Mouse (Mus musculus): ENCODE measurements around the gene Dhrs1.

The Dhrs1 gene

GRCm38 (mm10) chr14:55745180-55745860, at the start of gene Dhrs1, which contains the start of gene Nop9:
Dhrs1 (minus strand) TSS chr14:55745690.
Nop9 (plus strand) TSS chr14:55745693.
- no peak for DNase-seq (ENCODE audit: low read depth, low spot score)

- no peak for DNase-seq (ENCODE audit: low read depth, low spot score)
These were observed 48.5 kb upstream of the Dhrs1 start for GRCm38 (mm10) chr14:55793946-55794345.

GRCm38 (mm10) chr14:55793461-55793860, 48.0 kb upstream of the Dhrs1 start:
- no peak for DNase-seq (ENCODE audit: low read depth, low spot score)

GRCm38 (mm10) chr14:55788256-55789050, 43.0 kb upstream of the Dhrs1 start, which contains the start of gene Ripk3:
Ripk3 (minus strand) TSS chr14:55788865.
- no peak for DNase-seq (ENCODE audit: low read depth, low spot score)

GRCm38 (mm10) chr14:55787731-55788130, 42.2 kb upstream of the Dhrs1 start:
- DNase-seq (ENCODE audit: low read depth, low spot score), result no peak

- no peak for DNase-seq (ENCODE audit: low read depth, low spot score)
These were observed 39.7 kb upstream of the Dhrs1 start for GRCm38 (mm10) chr14:55785195-55785594.

DNA sequence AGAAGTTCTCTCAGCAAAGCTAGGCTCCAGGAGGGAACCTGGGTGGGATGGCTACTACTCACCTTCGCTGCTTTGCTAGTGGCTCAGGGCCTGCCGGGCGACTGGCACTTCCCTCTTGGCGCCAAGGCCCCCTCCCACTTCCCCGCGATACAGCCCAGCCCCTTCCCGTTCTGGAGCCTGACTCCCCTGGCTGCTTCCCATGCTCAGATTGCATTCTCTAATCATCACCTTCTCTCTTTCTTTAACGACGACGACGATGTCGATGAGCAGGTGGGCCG, 38.4 kb upstream of the Dhrs1 start, which contains the start of gene Adcy4:
Gene Adcy4, minus strand, starts transcription at position 138 of the 278 bp plus-strand sequence.
- DNase-seq (ENCODE audit: low read depth, low spot score), result no peak

DNA sequence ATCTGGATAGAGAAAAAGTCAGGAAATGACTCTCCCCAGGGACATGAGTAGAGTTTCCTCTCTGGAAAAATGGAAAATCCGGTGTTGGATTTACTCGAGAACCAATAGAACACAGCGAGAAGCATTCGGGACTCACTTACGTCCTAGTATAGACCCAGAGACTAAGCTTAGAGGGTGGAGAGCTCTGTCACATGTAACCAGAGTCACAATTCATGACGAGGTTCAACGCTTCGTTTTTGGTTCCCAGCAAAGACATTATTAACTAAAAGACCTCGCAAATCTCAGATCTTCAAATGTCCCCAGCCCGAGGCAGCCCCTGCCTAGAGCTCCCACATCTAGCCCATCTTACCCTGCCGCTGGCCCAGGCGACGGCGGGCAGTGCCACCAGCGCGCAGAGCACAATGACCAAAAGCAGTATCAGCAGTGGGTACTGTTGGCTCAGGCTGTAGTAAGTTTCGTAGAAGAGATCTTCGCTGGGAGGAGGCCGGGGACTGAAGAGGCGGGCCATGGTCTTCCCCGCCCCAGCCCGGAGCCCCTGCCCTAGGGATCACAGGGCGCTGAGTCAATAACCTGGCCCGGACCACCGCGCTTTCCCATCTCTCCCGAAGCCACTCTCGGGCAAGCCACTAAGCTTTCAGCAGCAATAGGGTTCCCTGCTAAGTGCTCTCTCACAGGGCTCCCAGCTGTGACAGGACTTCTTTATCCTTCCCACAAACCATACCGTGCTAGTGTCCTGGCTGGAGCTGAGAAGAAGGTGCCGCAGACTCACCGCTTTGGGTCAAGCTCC, 37.9 kb upstream of the Dhrs1 start:
- no peak for DNase-seq (ENCODE audit: low read depth, low spot score)

DNA sequence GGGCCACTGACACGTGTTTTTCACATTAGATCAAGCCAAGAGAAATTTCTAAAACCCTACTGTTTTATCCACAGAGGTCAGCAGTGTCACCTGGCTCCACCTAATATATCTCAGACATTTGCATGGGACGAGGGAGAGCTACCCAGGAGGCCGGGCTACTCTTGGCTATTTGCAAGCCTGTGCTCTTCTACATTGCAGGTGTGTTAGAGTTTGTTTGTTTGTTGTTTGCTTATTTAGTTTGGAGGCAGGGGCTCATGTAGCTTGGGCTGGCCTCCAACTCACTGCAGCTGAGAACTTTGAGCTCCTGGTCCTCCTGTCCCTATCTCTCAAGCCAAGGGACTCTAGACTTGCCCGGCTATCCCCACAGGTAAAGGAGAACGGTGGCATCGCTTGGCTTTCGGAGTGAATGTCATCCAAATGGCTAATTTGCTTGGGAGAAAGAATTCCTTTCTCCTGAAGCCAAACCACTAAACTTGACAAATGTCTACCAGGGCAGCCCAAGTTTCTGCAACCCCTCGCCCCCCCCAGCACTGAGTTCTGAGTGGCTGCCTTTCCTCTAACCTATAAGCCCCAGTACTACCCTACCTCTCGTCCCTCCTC, 37.0 kb upstream of the Dhrs1 start:
- no peak for DNase-seq (ENCODE audit: low read depth, low spot score)

- no peak for DNase-seq (ENCODE audit: low read depth, low spot score)
These were observed 35.8 kb upstream of the Dhrs1 start for GRCm38 (mm10) chr14:55781310-55781709.

DNA sequence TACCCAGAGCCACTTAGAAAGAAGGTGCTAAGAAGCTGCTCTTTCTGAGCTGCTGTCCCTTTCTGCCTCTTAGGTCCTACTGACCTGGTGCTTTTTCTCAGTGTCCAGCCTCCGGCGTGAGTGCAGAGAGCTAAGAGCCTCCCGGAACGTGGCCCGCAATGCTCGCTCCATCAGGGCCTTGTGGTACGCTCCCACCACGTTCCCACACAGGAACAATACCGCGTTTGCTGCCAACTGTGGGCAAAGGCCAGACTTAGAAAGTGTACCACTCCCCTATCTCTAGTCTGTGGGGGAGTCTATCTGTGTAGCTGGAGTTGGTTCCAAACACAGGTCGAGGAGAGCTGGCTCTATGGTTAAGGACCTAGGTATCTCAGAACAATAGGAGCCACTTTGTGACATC, 35.2 kb upstream of the Dhrs1 start:
- DNase-seq (ENCODE audit: low read depth, low spot score), result no peak

DNA sequence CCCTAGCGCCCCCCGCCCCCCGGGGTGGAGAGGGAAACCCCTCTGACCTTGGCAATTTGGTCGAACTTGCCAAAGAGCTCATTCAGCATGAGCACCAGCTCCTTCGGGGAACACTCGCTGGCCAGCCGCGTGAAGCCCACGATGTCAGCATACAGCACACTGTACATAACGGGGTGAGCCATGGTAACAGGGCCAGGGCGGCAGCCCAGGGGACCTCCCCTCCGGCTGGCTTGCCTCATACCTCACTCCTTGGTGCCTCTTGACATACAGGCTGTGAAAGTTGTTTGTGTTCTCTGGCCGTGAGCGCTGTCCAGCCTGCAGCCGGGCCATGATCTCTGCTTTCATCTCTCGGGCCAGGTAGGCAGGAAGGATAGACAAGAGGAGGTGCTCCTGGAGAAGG, 34.2 kb upstream of the Dhrs1 start:
- no peak for DNase-seq (ENCODE audit: low read depth, low spot score)

DNA sequence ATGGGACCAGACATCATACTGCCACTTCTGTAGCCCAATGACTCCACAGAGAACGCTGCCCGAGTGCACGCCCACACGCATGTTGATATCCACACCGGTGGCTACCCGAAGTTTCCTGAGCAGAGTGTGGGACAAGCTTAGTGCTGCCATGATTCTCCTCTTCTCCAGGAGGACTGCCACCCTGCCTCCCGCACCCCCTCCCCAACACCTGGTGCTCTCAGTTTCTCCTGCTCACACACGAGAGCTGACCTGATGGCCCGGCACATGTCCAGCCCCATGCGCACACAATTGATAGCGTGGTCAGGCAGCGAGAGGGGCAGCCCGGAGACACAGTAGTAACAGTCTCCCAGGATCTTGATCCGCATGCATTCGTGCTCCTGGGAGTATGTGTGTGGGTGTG, 33.2 kb upstream of the Dhrs1 start:
- no peak for DNase-seq (ENCODE audit: low read depth, low spot score)

- no peak for DNase-seq (ENCODE audit: low read depth, low spot score)
These were observed 32.3 kb upstream of the Dhrs1 start for GRCm38 (mm10) chr14:55777806-55778205.

- no peak for DNase-seq (ENCODE audit: low read depth, low spot score)
These were observed 31.7 kb upstream of the Dhrs1 start for GRCm38 (mm10) chr14:55777176-55777575.

- no peak for DNase-seq (ENCODE audit: low read depth, low spot score)
These were observed 31.2 kb upstream of the Dhrs1 start for GRCm38 (mm10) chr14:55776711-55777110.

GRCm38 (mm10) chr14:55769087-55769703, 23.7 kb upstream of the Dhrs1 start:
- DNase-seq (ENCODE audit: low read depth, low spot score), result no peak

GRCm38 (mm10) chr14:55768555-55768954, 23.1 kb upstream of the Dhrs1 start:
- no peak for DNase-seq (ENCODE audit: low read depth, low spot score)

GRCm38 (mm10) chr14:55767519-55768414, 22.3 kb upstream of the Dhrs1 start:
- no peak for DNase-seq (ENCODE audit: low read depth, low spot score)

DNA sequence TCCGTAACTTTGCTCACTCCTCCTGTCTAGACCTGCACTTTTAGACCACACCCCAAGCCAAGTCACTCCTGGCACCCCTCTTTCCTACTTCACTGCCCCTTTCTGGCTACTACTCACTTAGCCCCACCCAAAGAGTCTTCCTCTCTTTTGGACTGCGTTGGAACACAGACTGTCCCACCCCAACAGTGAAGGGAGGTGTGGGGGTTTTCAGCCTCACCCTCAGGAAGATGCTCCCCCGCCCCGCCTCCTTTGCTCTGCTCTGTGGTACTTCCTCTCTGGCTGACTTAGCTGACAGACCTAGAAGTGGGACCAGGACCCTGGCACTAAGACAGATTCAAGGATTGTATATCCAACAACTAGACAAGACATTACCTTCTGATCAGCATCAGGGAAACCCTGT, 20.2 kb upstream of the Dhrs1 start, which contains the start of gene Ltb4r1:
Gene Ltb4r1, plus strand, starts transcription at position 267 of the 400 bp plus-strand sequence.
- DNase-seq (ENCODE audit: low read depth, low spot score), result no peak
